Mouse (Mus musculus) adrenal gland, postnatal 36 days (tissue): Measurements from ENCODE around the gene Natd1. TPM values are rescaled to one million over a fixed set of nuclear protein-coding genes. Genes with fewer than 3 reads are reported as not detected.
A peak's percentile ranks its signal among the peaks of the same experiment; 100 is the strongest.

Source experiments
- DNase-seq, 2 experiments: peaks; one replicate each; pipeline ENCODE4 v3.0.0; 2021; ENCODE audit warnings: mixed read lengths in 1 of 2
- total RNA-seq, 2 experiments: library from RNA; stranded (reverse); gene quantifications; 2 replicates each; pipeline ENCODE4 v1.2.3; 2021

The Natd1 gene
- total RNA-seq, 2 experiments from 2014 or later, result 19.5 to 26.3 TPM

DNA sequence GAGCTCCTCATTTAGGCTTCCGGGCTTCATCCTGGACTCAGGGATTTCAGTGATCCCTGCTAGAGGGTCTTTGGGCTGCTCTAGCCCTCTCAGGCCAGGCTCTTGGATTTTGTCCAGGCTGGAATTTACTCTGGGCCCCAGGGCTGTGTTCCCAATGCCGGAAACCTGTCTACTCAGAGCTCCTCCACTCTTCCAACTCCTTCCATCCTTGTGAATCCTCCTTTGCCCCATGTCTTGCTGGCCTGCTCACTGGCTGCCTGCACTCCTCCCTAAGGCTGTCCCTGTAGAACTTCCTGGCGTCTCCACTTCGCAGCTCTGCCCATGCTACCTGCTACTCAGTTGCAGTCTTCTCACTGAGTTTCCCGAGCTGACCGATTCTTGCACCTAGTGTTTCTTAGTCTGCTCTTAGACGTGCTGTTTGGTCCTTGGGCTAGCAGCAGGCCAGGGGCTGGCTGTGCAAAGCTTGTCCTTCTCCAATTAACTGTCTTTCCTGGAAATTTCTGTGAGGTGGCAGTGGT is 18.0 kb upstream of the Natd1 start:
- peak in 1 of 2 experiments; percentile 42 for DNase-seq

DNA sequence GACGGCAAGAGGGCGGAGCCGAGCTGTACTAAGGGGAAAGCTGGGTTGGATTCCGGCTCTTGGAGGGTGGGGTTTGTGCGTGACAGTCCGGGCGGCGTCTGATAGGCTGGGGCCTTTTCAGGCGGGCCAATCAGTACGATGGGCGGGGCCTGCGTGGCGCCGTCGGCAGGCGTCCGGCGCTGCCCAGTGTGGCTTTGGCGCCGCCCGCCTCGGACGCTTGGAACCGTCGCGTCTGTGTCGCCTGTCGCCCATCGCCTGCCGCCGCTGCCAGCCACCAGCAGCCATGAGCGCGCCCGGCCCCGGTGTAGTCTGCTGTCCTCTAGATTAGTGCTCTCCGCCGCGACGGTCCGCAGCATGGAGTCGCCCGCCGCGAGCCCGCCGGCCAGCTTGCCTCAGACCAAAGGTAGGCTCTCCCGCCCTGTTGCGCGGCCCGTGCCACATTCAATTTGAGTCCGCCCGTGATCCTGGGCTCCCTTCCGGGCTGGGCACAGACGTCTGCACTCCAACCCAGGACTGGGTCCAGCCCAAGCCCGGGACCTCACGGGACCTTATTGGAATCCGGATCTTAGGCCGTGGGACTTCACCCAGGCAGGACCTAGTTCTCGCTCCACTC is 17.4 kb upstream of the Natd1 start, which contains the start of gene Map2k3:
Gene Map2k3, plus strand, starts transcription at position 165 of the 613 bp plus-strand sequence.
- DNase-seq, result peak; percentile 98

GRCm38 (mm10) chr11:60931282-60931868 is 16.8 kb upstream of the Natd1 start:
- DNase-seq, result no peak

- DNase-seq, result peak; percentile 65
Measured at GRCm38 (mm10) chr11:60930724-60931281, 16.3 kb upstream of the Natd1 start.

DNA sequence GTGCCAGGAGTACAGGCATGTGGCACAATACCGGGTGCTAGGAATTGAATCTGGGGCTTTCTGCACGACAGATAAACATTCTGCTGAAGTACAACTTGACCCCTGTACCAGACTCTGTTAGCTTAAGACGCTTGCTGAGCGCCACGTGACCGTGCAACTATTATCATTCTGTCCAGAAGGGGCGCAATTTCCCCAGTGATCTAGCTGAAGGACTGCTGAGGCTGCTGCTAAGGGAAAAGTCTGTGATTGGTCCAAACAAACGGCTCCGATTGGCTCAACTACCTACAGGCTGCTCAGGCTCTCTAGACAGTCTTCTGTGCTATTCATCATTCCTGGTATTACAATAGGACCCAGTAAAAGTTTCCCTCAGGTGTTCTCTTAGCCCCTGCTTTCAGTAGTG is 12.7 kb upstream of the Natd1 start:
- DNase-seq, result peak; percentile 89 to 90

DNA sequence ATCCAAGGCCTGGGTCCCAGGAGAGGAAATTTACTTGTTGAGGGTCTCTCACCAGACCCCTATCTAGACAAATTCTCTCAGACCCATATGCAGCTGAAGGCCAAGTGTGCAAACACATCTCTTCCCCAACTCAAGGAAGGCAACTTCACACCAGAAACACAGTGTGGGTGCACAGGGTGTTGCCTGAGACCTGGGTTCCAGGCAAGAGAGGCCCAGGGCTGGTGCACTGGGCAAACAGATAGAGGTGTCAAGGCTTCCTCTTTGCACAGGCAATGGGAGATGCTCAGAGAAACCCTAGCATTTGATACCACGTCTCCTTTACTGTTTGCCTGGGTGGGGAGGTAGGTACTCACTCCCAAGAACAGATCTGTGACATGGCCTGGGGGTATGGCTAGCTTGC is 10.4 kb upstream of the Natd1 start:
- no peak for DNase-seq

DNA sequence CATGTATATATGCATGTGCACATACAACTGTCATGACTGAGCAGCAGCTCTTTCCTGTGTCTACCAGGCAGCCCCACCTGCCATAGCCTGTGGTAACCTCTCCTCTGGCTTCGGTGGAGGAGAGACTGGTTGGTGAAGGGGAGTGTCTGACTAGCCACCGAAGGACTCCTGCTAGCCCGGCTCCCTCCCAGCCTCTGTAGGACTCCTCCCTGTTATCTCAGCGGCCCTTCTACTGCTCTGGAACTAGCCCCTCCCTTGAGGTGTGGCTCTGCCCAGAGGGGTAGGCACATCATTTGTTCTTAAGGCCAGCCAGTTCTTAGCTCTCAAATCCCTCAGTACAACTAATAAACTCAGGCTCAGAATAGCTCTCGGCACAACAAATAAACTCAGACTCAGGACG is 9.9 kb upstream of the Natd1 start:
- no peak for DNase-seq

DNA sequence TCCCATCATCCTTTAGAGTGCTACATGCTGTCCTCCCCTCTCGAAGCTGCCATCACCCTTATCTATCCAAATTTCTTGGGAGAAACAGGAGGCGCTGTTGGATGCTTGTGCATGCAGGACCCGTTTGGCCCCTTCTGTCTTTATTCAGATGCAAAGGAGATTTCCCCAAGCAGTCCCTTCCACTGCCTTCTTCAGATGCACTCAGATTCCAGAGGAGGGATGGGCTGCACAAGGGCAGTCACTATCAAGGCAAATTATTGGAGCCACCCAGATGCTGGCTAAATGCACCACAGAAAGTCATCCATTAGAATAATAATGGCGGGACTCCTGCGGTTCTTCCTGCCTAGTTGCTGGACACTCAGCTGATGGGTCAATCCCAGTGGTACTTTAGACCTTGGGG is 8.4 kb upstream of the Natd1 start:
- DNase-seq, result no peak

DNA sequence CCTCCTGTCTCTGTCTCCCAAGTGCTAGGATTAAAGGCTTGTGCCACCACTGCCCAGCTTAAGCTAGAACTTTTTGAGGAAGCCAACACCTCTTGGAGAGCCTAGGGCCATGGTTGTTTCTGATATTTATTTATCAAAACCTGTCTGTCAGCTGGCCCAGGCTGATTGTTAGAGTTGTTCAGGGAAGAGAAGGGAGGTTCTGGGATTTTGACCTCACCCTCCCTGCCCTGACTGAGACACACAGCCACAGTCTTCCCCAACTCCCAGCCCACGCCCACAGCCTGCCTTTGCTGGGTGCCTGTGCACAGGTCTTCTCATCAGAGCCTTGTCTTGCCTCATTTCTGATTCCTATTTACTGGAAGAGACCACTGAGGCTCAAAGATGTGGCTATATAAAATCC is 7.6 kb upstream of the Natd1 start:
- no peak for DNase-seq

DNA sequence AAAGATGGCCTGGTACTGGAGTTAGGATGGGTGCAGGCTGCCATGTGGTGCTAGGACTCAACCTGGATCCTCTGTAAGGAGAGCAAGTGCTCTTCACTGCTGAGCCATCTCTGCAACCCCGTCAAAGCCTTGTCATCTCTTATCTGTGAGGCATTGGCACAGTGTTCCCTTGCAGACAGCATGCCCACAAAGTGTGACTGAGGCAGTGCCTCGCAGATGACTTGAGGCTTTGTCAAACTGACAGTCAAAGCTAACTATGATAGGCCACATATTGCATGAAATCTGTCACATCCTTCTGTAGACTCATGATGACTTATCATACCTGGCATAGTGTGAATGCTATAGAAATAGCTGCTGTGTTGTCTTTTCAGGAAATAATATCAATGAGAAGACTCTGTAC is 5.5 kb upstream of the Natd1 start:
- DNase-seq, result no peak

- no peak for DNase-seq
Measured at GRCm38 (mm10) chr11:60915201-60915600, 651 bp upstream of the Natd1 start.

- peak; percentile 93 to 95 for DNase-seq
Measured at GRCm38 (mm10) chr11:60913301-60914196, 1.0 kb downstream of the Natd1 start.

- no peak for DNase-seq
Measured at GRCm38 (mm10) chr11:60912525-60912973, 2.0 kb downstream of the Natd1 start.

- no peak for DNase-seq
Measured at GRCm38 (mm10) chr11:60909626-60910025, 4.9 kb downstream of the Natd1 start.

- DNase-seq, result no peak
Measured at GRCm38 (mm10) chr11:60908073-60908472, 6.5 kb downstream of the Natd1 start.

DNA sequence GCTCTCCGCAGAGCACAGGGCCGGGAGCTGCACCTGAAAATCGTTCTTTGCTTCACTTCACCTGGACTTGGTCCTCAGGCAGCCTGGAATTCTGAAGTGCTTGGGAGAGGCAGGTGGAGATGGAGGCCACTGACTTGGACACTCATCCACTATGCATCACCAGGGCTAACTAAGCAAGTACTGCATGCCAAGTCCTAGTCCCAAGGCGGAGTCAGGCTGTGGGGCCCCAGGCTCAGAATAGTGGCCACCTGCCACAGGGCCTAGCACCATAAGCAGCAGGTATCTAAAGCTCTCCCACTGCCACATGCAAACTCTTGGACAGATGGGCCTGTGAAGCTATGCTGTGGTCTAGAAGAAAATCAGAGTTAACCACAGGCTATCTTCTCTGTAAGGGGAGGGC is 8.1 kb downstream of the Natd1 start:
- DNase-seq, result no peak

DNA sequence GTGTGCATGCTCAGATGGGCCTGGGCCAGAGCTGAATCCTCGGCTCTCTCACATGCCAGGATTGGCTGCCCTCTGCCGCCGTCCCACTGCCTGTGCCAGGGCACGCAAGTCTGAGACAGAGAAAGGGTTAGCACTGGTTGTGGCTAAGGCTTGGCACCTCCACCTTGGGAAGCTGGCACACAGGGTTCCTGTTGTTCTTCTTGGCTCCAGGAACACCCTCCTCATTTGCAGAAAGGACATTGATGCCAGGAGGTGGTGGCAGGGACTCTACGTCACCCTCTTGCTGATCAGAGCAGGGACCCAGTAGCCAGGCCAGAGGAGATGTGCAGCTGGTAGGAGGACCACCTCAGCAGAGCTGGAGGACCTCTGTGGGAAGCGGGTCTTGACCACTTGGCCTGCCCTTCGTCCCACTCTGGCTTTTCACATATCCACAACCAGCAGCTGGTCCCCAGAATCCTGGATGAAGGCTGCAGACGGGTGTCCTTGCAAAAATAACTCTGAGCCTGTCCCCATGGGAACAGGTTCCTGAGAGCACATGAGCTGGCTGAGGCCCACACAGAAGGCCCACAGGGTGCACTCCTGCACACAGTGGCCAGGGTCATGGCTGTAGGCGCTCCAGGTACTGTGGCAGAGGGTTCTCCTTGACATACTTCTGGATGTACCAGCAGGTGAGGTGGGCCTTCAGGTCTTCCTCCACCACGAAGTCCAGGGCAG is 9.0 kb downstream of the Natd1 start:
- DNase-seq, result peak in 1 of 2 experiments; percentile 37

- no peak for DNase-seq
Measured at GRCm38 (mm10) chr11:60903661-60904061, 10.9 kb downstream of the Natd1 start.

DNA sequence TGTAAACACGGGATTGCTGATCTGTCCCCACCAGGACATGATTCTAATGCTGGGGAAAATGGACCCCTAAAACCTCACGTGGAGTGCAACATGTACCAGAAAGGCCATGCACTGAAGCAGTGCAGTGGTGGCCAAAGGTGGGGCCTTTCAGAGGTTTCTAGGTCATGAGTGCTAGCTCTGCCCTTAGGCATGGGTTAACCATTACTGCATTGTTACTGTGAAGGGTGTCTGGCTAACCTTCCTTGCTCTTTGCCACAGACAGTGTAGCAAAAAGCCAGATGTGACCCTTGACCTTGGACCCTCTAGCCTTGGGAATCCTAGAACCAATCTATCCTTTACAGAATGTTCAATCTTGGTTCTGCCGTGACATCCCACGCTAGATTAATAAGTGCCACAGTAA is 12.1 kb downstream of the Natd1 start:
- no peak for DNase-seq

- no peak for DNase-seq
Measured at GRCm38 (mm10) chr11:60902001-60902400, 12.5 kb downstream of the Natd1 start.

DNA sequence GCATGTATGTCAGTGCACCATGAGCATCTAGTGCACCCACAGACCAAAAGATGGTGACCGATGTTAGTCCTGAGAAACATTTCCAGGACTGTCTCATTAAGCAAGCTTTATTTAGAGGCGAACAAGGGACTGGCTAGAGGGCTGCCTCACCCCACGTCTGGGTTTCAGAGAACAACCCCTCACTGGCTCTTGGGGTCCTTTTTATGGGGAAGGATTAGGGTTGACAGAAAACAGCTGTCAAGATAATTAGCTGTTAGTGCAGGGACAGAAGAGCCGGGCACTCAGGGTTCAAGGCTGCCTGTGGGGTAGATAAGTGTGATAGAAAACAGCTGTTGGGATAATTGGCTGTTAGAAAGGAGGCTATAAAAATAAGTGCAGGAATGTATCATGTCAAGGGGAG is 18.6 kb downstream of the Natd1 start:
- no peak for DNase-seq

DNA sequence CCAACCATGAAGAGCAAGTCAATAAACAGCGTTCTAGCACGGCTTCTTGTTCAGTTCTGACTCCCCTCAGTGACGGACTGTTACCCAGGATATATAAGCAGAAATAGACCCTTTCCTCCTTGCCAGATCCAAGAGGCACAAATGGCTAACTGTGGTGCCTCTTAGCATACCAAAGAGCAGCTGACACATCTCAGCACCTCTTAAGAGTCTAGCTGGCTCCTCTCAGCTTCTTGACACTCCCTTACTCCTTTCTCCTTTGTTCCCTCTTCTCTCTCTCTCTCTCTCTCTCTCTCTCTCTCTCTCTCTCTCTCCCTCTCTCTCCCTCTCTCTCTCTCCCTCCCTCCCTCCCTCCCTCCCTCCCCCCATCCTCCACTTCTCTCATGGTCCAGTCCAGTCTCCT is 23.8 kb downstream of the Natd1 start:
- DNase-seq, result no peak
